Mouse (Mus musculus): ENCODE measurements at regions not wholly inside any gene's neighbourhood (a gene's known extent, or its start where the extent isn't known, plus 50 kb on each side); places are given as distances from the start of the nearest gene placed in this dataset.

GRCm38 (mm10) chr5:148691486-148691885, 138.9 kb upstream of the Ubl3 start:
- no peak for TF ChIP-seq POLR2A (IDR thresholded peaks at IDR 0.05; ENCODE audit: borderline replicate concordance, extremely low read depth, insufficient read depth, insufficient read length)
- Histone ChIP-seq H3K9me3 (ENCODE audit: control insufficient read depth, low read length) (no peaks in the 10 kb centered on the region), H3K27ac (replicated peaks; ENCODE audit: low read depth, low read length) (no peak overlapping the region), H3K9ac (ENCODE audit: low read depth, low read length, severe bottlenecking) (no peak overlapping the region), H3K4me3 (replicated peaks; ENCODE audit: low read length) (no peak overlapping the region), H3K27me3 (ENCODE audit: control insufficient read depth, insufficient read depth, low read length) (no peaks in the 10 kb centered on the region), H3K4me1 (ENCODE audit: control insufficient read depth, insufficient read depth, low read length) (peaks cover 26% of the 10 kb centered on the region), H3K4me2 (replicated peaks; ENCODE audit: low read depth, low read length, severe bottlenecking) (no peak overlapping the region), H3K36me3 (ENCODE audit: control insufficient read depth, insufficient read depth, low read length) (no peaks in the 10 kb centered on the region)
- ATAC-seq (ENCODE audit: low FRiP score, low read depth) (no peak), DNase-seq (ENCODE audit: low spot score) (no peak)
- 57% methylated on average over 7 of the region's 7 CpGs for WGBS

GRCm38 (mm10) chr5:148690823-148691197, 138.2 kb upstream of the Ubl3 start:
- no peak overlapping the region for H3K4me2 ChIP-seq (replicated peaks; ENCODE audit: low read depth, low read length, severe bottlenecking)
- no peaks in the 10 kb centered on the region for H3K27me3 ChIP-seq (ENCODE audit: control insufficient read depth, insufficient read depth, low read length)
- DNase-seq (ENCODE audit: low spot score) (no peak), ATAC-seq (ENCODE audit: low FRiP score, low read depth) (no peak)
- H3K27ac ChIP-seq (replicated peaks; ENCODE audit: low read depth, low read length), result no peak overlapping the region
- no peaks in the 10 kb centered on the region for H3K36me3 ChIP-seq (ENCODE audit: control insufficient read depth, insufficient read depth, low read length)
- no peak overlapping the region for H3K4me3 ChIP-seq (replicated peaks; ENCODE audit: low read length)
- H3K9me3 ChIP-seq (ENCODE audit: control insufficient read depth, low read length), result no peaks in the 10 kb centered on the region
- H3K4me1 ChIP-seq (ENCODE audit: control insufficient read depth, insufficient read depth, low read length), result peaks cover 26% of the 10 kb centered on the region
- WGBS, result 52% methylated on average over 8 of the region's 8 CpGs
- no peak for TF ChIP-seq POLR2A (IDR thresholded peaks at IDR 0.05; ENCODE audit: borderline replicate concordance, extremely low read depth, insufficient read depth, insufficient read length)
- no peak overlapping the region for H3K9ac ChIP-seq (ENCODE audit: low read depth, low read length, severe bottlenecking)

GRCm38 (mm10) chr5:148690158-148690822, 137.7 kb upstream of the Ubl3 start:
- 63% methylated on average over 7 of the region's 7 CpGs for WGBS
- DNase-seq (ENCODE audit: low spot score), result no peak

GRCm38 (mm10) chr5:148689297-148689696, 136.7 kb upstream of the Ubl3 start:
- ATAC-seq (ENCODE audit: low FRiP score, low read depth), result no peak
- Histone ChIP-seq H3K27ac (replicated peaks; ENCODE audit: low read depth, low read length) (no peak overlapping the region), H3K4me2 (replicated peaks; ENCODE audit: low read depth, low read length, severe bottlenecking) (no peak overlapping the region), H3K27me3 (ENCODE audit: control insufficient read depth, insufficient read depth, low read length) (no peaks in the 10 kb centered on the region), H3K9ac (ENCODE audit: low read depth, low read length, severe bottlenecking) (no peak overlapping the region), H3K36me3 (ENCODE audit: control insufficient read depth, insufficient read depth, low read length) (no peaks in the 10 kb centered on the region), H3K4me1 (ENCODE audit: control insufficient read depth, insufficient read depth, low read length) (peaks cover 26% of the 10 kb centered on the region), H3K4me3 (replicated peaks; ENCODE audit: low read length) (no peak overlapping the region), H3K9me3 (ENCODE audit: control insufficient read depth, low read length) (no peaks in the 10 kb centered on the region)
- DNase-seq (ENCODE audit: low spot score), result no peak
- WGBS, result 86% methylated on average over 9 of the region's 9 CpGs
- TF ChIP-seq POLR2A (IDR thresholded peaks at IDR 0.05; ENCODE audit: borderline replicate concordance, extremely low read depth, insufficient read depth, insufficient read length), result no peak

More at GRCm38 (mm10) chr5:148690158-148690822, 137.7 kb upstream of the Ubl3 start:
- no peak for TF ChIP-seq POLR2A (IDR thresholded peaks at IDR 0.05; ENCODE audit: borderline replicate concordance, extremely low read depth, insufficient read depth, insufficient read length)
- no peak for ATAC-seq (ENCODE audit: low FRiP score, low read depth)
- H3K4me3 ChIP-seq (replicated peaks; ENCODE audit: low read length), result no peak overlapping the region
- H3K36me3 ChIP-seq (ENCODE audit: control insufficient read depth, insufficient read depth, low read length), result no peaks in the 10 kb centered on the region
- H3K27ac ChIP-seq (replicated peaks; ENCODE audit: low read depth, low read length), result no peak overlapping the region
- no peaks in the 10 kb centered on the region for H3K9me3 ChIP-seq (ENCODE audit: control insufficient read depth, low read length)
- H3K9ac ChIP-seq (ENCODE audit: low read depth, low read length, severe bottlenecking), result no peak overlapping the region
- no peaks in the 10 kb centered on the region for H3K27me3 ChIP-seq (ENCODE audit: control insufficient read depth, insufficient read depth, low read length)
- peaks cover 26% of the 10 kb centered on the region for H3K4me1 ChIP-seq (ENCODE audit: control insufficient read depth, insufficient read depth, low read length)
- H3K4me2 ChIP-seq (replicated peaks; ENCODE audit: low read depth, low read length, severe bottlenecking), result no peak overlapping the region

- no peaks in the 10 kb centered on the region for H3K36me3 ChIP-seq (ENCODE audit: control insufficient read depth, insufficient read depth, low read length)
- no peaks in the 10 kb centered on the region for H3K9me3 ChIP-seq (ENCODE audit: control insufficient read depth, low read length)
- no peak overlapping the region for H3K4me2 ChIP-seq (replicated peaks; ENCODE audit: low read depth, low read length, severe bottlenecking)
- TF ChIP-seq POLR2A (IDR thresholded peaks at IDR 0.05; ENCODE audit: borderline replicate concordance, extremely low read depth, insufficient read depth, insufficient read length), result no peak
- H3K27ac ChIP-seq (replicated peaks; ENCODE audit: low read depth, low read length), result no peak overlapping the region
- DNase-seq (ENCODE audit: low spot score) (no peak), ATAC-seq (ENCODE audit: low FRiP score, low read depth) (no peak)
- peaks cover 26% of the 10 kb centered on the region for H3K4me1 ChIP-seq (ENCODE audit: control insufficient read depth, insufficient read depth, low read length)
- H3K4me3 ChIP-seq (replicated peaks; ENCODE audit: low read length), result no peak overlapping the region
- no peaks in the 10 kb centered on the region for H3K27me3 ChIP-seq (ENCODE audit: control insufficient read depth, insufficient read depth, low read length)
- no peak overlapping the region for H3K9ac ChIP-seq (ENCODE audit: low read depth, low read length, severe bottlenecking)
- WGBS, result 35% methylated on average over 8 of the region's 8 CpGs
Measured at GRCm38 (mm10) chr5:148688501-148688900, 135.9 kb upstream of the Ubl3 start.
